Mouse (Mus musculus) brain, embryonic 14.5 days (tissue): ENCODE data around the gene Syne2.

Experiments used
- CTCF ChIP-seq: fragments of 200-500 bp; IDR thresholded peaks from 2 replicates; pipeline ENCODE4 v1.5.1; 2012; ENCODE audit warnings: inconsistent platforms, mild to moderate bottlenecking, moderate library complexity, borderline replicate concordance; ENCODE audit not compliant: insufficient read depth, insufficient read length; ENCODE audit errors: extremely low read depth
- POLR2A ChIP-seq: fragments of 200-500 bp; IDR thresholded peaks from 2 replicates; pipeline ENCODE4 v1.6.1; 2012; ENCODE audit warnings: mild to moderate bottlenecking, inconsistent platforms, borderline replicate concordance; ENCODE audit not compliant: poor library complexity, insufficient read depth, insufficient read length, severe bottlenecking; ENCODE audit errors: extremely low read depth

DNA sequence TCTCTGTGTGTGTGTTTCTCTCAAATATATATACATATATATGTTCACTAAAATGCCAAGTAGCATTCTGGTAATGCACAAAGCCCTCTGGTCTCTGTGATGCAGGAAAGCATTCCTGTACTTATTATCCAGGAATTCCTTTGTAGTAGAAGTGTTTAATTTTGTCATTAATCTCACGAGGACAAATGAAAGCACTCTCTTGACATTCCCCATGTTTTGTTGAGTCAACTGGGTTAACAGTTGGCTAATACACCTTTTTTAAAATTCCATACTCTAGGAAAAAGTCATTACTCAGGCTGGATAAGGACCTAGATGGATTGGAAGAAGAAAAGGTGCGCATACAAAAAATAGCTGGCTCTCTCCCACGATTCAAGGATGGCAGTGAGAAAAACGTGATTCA is 115.6 kb downstream of the Syne2 start:
- no peak for TF ChIP-seq POLR2A
- no peak for TF ChIP-seq CTCF
